Mouse (Mus musculus): ENCODE measurements around the gene Gm17657. TPM values are rescaled to one million over a fixed set of nuclear protein-coding genes. Genes with fewer than 3 reads are reported as not detected.
"Not testable (repeated sequence)": the region's sequence is repeated elsewhere in the genome, so short reads cannot be mapped to it uniquely, and the experiment has no call there.

Gm17657 gene
- polyA plus RNA-seq, 1 experiment from 2014 or later = not detected

GRCm38 (mm10) chr17:29500243-29500740 lies 49.1 kb downstream of the Gm17657 start:
- 79% methylated on average over 7 of the region's 7 CpGs for WGBS
- Histone ChIP-seq H3K9me3 (ENCODE audit: control insufficient read depth, low read length) (no peaks in the 10 kb centered on the region), H3K9ac (replicated peaks; ENCODE audit: low read length) (no peak overlapping the region), H3K4me2 (ENCODE audit: low read length) (no peak overlapping the region), H3K4me3 (replicated peaks; ENCODE audit: low read depth, low read length) (no peak overlapping the region), H3K4me1 (ENCODE audit: control insufficient read depth, insufficient read depth, low read length) (no peaks in the 10 kb centered on the region), H3K27me3 (ENCODE audit: control insufficient read depth, insufficient read depth, low read length) (no peaks in the 10 kb centered on the region), H3K36me3 (ENCODE audit: control insufficient read depth, insufficient read depth, low read length) (no peaks in the 10 kb centered on the region), H3K27ac (replicated peaks; ENCODE audit: low read depth, low read length) (no peak overlapping the region)
- ATAC-seq (ENCODE audit: low FRiP score, low TSS enrichment) (no peak), DNase-seq (no peak)

GRCm38 (mm10) chr17:29499511-29499910 lies 49.9 kb downstream of the Gm17657 start:
- H3K36me3 ChIP-seq (ENCODE audit: control insufficient read depth, insufficient read depth, low read length) = peaks cover 3% of the 10 kb centered on the region
- no peaks in the 10 kb centered on the region for H3K4me1 ChIP-seq (ENCODE audit: control insufficient read depth, insufficient read depth, low read length)
- no peak overlapping the region for H3K4me3 ChIP-seq (replicated peaks; ENCODE audit: low read depth, low read length)
- H3K9ac ChIP-seq (replicated peaks; ENCODE audit: low read length) = no peak overlapping the region
- no peak for DNase-seq
- H3K9me3 ChIP-seq (ENCODE audit: control insufficient read depth, low read length) = no peaks in the 10 kb centered on the region
- H3K27ac ChIP-seq (replicated peaks; ENCODE audit: low read depth, low read length) = no peak overlapping the region
- no peak for ATAC-seq (ENCODE audit: low FRiP score, low TSS enrichment)
- H3K27me3 ChIP-seq (ENCODE audit: control insufficient read depth, insufficient read depth, low read length) = no peaks in the 10 kb centered on the region
- WGBS = 88% methylated on average over 6 of the region's 6 CpGs
- H3K4me2 ChIP-seq (ENCODE audit: low read length) = no peak overlapping the region

GRCm38 (mm10) chr17:29498952-29499351 lies 50.5 kb downstream of the Gm17657 start:
- H3K27me3 ChIP-seq (ENCODE audit: control insufficient read depth, insufficient read depth, low read length); H3K36me3 ChIP-seq (ENCODE audit: control insufficient read depth, insufficient read depth, low read length); H3K4me3 ChIP-seq (replicated peaks; ENCODE audit: low read depth, low read length); ATAC-seq (ENCODE audit: low FRiP score, low TSS enrichment); H3K4me1 ChIP-seq (ENCODE audit: control insufficient read depth, insufficient read depth, low read length); H3K4me2 ChIP-seq (ENCODE audit: low read length); DNase-seq; H3K9me3 ChIP-seq (ENCODE audit: control insufficient read depth, low read length); H3K9ac ChIP-seq (replicated peaks; ENCODE audit: low read length); H3K27ac ChIP-seq (replicated peaks; ENCODE audit: low read depth, low read length): not testable (repeated sequence)
- 94% methylated on average over 2 of the region's 2 CpGs for WGBS

GRCm38 (mm10) chr17:29498028-29498427 lies 51.4 kb downstream of the Gm17657 start:
- DNase-seq (no peak), ATAC-seq (ENCODE audit: low FRiP score, low TSS enrichment) (no peak)
- H3K9me3 ChIP-seq (ENCODE audit: control insufficient read depth, low read length) = no peaks in the 10 kb centered on the region
- WGBS = 65% methylated on average over 4 of the region's 4 CpGs
- H3K4me2 ChIP-seq (ENCODE audit: low read length) = no peak overlapping the region
- H3K27me3 ChIP-seq (ENCODE audit: control insufficient read depth, insufficient read depth, low read length) = no peaks in the 10 kb centered on the region
- H3K27ac ChIP-seq (replicated peaks; ENCODE audit: low read depth, low read length) = no peak overlapping the region
- peaks cover 1% of the 10 kb centered on the region; the same call in 1 of the 2 replicates for H3K4me1 ChIP-seq (ENCODE audit: control insufficient read depth, insufficient read depth, low read length)
- H3K9ac ChIP-seq (replicated peaks; ENCODE audit: low read length) = no peak overlapping the region
- H3K4me3 ChIP-seq (replicated peaks; ENCODE audit: low read depth, low read length) = no peak overlapping the region
- peaks cover 11% of the 10 kb centered on the region for H3K36me3 ChIP-seq (ENCODE audit: control insufficient read depth, insufficient read depth, low read length)

GRCm38 (mm10) chr17:29497481-29497880 lies 52.0 kb downstream of the Gm17657 start:
- not testable (repeated sequence) for H3K27me3 ChIP-seq (ENCODE audit: control insufficient read depth, insufficient read depth, low read length); H3K27ac ChIP-seq (replicated peaks; ENCODE audit: low read depth, low read length); H3K9me3 ChIP-seq (ENCODE audit: control insufficient read depth, low read length); H3K4me2 ChIP-seq (ENCODE audit: low read length); DNase-seq; H3K9ac ChIP-seq (replicated peaks; ENCODE audit: low read length); H3K4me3 ChIP-seq (replicated peaks; ENCODE audit: low read depth, low read length); ATAC-seq (ENCODE audit: low FRiP score, low TSS enrichment); H3K4me1 ChIP-seq (ENCODE audit: control insufficient read depth, insufficient read depth, low read length)
- peaks cover 11% of the 10 kb centered on the region for H3K36me3 ChIP-seq (ENCODE audit: control insufficient read depth, insufficient read depth, low read length)
- 77% methylated on average over 1 of the region's 1 CpGs for WGBS

GRCm38 (mm10) chr17:29497071-29497354 lies 52.4 kb downstream of the Gm17657 start:
- Histone ChIP-seq H3K4me3 (replicated peaks; ENCODE audit: low read depth, low read length) (no peak overlapping the region), H3K27ac (replicated peaks; ENCODE audit: low read depth, low read length) (no peak overlapping the region), H3K4me2 (ENCODE audit: low read length) (no peak overlapping the region), H3K9ac (replicated peaks; ENCODE audit: low read length) (no peak overlapping the region), H3K9me3 (ENCODE audit: control insufficient read depth, low read length) (no peaks in the 10 kb centered on the region), H3K27me3 (ENCODE audit: control insufficient read depth, insufficient read depth, low read length) (no peaks in the 10 kb centered on the region), H3K36me3 (ENCODE audit: control insufficient read depth, insufficient read depth, low read length) (peaks cover 11% of the 10 kb centered on the region), H3K4me1 (ENCODE audit: control insufficient read depth, insufficient read depth, low read length) (peaks cover 10% of the 10 kb centered on the region)
- DNase-seq = no peak
- 95% methylated on average over 3 of the region's 3 CpGs for WGBS
- no peak for ATAC-seq (ENCODE audit: low FRiP score, low TSS enrichment)

GRCm38 (mm10) chr17:29496211-29497070 lies 53.0 kb downstream of the Gm17657 start:
- no peak overlapping the region for H3K27ac ChIP-seq (replicated peaks; ENCODE audit: low read depth, low read length)
- ATAC-seq (ENCODE audit: low FRiP score, low TSS enrichment) (no peak), DNase-seq (no peak)
- no peaks in the 10 kb centered on the region for H3K27me3 ChIP-seq (ENCODE audit: control insufficient read depth, insufficient read depth, low read length)
- H3K4me3 ChIP-seq (replicated peaks; ENCODE audit: low read depth, low read length) = no peak overlapping the region
- no peak overlapping the region for H3K4me2 ChIP-seq (ENCODE audit: low read length)
- WGBS = 77% methylated on average over 6 of the region's 6 CpGs
- H3K9ac ChIP-seq (replicated peaks; ENCODE audit: low read length) = no peak overlapping the region
- H3K36me3 ChIP-seq (ENCODE audit: control insufficient read depth, insufficient read depth, low read length) = peaks cover 11% of the 10 kb centered on the region
- no peaks in the 10 kb centered on the region for H3K9me3 ChIP-seq (ENCODE audit: control insufficient read depth, low read length)
- peaks cover 12% of the 10 kb centered on the region for H3K4me1 ChIP-seq (ENCODE audit: control insufficient read depth, insufficient read depth, low read length)

- WGBS = 48% methylated on average over 7 of the region's 8 CpGs
- no peak for ATAC-seq (ENCODE audit: low FRiP score, low TSS enrichment)
- no peak for DNase-seq
- Histone ChIP-seq H3K36me3 (ENCODE audit: control insufficient read depth, insufficient read depth, low read length) (peaks cover 11% of the 10 kb centered on the region), H3K27me3 (ENCODE audit: control insufficient read depth, insufficient read depth, low read length) (no peaks in the 10 kb centered on the region), H3K27ac (replicated peaks; ENCODE audit: low read depth, low read length) (no peak overlapping the region), H3K4me2 (ENCODE audit: low read length) (no peak overlapping the region), H3K9ac (replicated peaks; ENCODE audit: low read length) (no peak overlapping the region), H3K4me3 (replicated peaks; ENCODE audit: low read depth, low read length) (no peak overlapping the region), H3K4me1 (ENCODE audit: control insufficient read depth, insufficient read depth, low read length) (peaks cover 12% of the 10 kb centered on the region), H3K9me3 (ENCODE audit: control insufficient read depth, low read length) (no peaks in the 10 kb centered on the region)
Observed at GRCm38 (mm10) chr17:29494732-29495076, 54.7 kb downstream of the Gm17657 start.

- DNase-seq = no peak
- Histone ChIP-seq H3K4me3 (replicated peaks; ENCODE audit: low read depth, low read length) (no peak overlapping the region), H3K36me3 (ENCODE audit: control insufficient read depth, insufficient read depth, low read length) (peaks cover 11% of the 10 kb centered on the region), H3K4me2 (ENCODE audit: low read length) (no peak overlapping the region), H3K27ac (replicated peaks; ENCODE audit: low read depth, low read length) (no peak overlapping the region), H3K9me3 (ENCODE audit: control insufficient read depth, low read length) (no peaks in the 10 kb centered on the region), H3K27me3 (ENCODE audit: control insufficient read depth, insufficient read depth, low read length) (no peaks in the 10 kb centered on the region), H3K4me1 (ENCODE audit: control insufficient read depth, insufficient read depth, low read length) (peaks cover 15% of the 10 kb centered on the region), H3K9ac (replicated peaks; ENCODE audit: low read length) (no peak overlapping the region)
- WGBS = 59% methylated on average over 10 of the region's 10 CpGs
- ATAC-seq (ENCODE audit: low FRiP score, low TSS enrichment) = no peak
Observed at GRCm38 (mm10) chr17:29494062-29494731, 55.2 kb downstream of the Gm17657 start.

All from midbrain, embryonic 14.5 days (tissue).